Mouse (Mus musculus) hindlimb bud, embryonic 11.5 days (tissue): ENCODE data around the gene Crk.

Source experiments
- DNase-seq: peaks from one replicate; pipeline ENCODE4 v3.0.0-alpha.2; 2012; ENCODE audit warnings: low read depth, low spot score; ENCODE audit errors: extremely low spot score

The Crk gene

GRCm38 (mm10) chr11:75678747-75679438 lies at the start of gene Crk:
TSS of gene Crk (plus strand) at chr11:75679259.
- DNase-seq: peak; percentile 93

DNA sequence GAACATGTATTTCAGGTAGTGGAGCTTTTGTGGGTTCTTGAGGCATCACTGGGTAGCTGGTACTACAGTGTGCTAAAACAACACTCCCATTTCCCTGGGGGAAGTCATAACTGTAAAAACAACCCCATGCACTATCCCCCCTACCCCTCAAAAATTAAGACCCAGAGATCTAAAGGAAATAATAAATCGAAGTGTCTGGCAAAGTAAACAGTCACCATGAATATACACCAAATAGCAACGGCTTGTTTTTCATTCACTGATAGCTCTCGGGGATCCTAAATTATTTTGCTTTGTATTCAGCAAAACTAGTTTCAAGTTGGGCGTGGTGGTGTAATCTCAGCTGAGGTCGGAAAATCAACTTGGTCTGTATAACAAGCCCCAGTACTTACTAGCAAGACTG lies 49.0 kb upstream of the Crk start:
- DNase-seq: no peak

GRCm38 (mm10) chr11:75630645-75631229 lies 48.3 kb upstream of the Crk start, which contains the start of gene Inpp5k:
TSS of gene Inpp5k (plus strand) at chr11:75630988.
- DNase-seq: peak; percentile 86

DNA sequence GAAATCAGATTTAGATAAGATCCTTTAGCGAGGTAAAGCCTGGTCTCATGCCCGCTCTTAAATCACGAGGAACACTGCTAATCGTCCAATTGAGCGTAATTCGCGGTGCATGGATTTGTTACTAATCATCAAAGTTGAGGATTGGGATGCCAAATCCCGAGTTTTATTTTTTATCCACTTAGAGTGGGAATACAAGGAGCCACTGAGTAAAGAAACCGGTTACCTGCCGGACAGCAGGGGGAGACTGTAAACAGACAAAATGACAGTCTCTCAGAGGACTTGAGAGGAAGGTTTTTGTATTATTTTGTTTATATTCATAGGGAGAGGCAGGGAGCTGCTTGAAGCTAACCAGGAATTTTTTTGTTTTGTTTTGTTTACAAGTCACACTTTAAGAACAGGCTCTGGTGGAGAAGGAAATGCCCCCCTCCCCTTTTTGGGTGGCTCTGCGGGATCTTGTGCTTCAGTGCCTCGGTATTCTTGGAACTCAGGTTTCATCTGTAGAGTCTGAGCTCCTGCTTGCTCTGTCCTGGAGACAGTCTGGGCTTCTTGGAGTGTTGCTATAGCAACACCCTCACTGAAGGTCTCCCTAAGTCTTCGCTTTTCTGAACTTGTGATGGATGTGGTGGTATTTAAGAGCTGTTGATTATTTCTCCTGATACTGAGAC lies 47.4 kb upstream of the Crk start:
- no peak for DNase-seq

GRCm38 (mm10) chr11:75632921-75633320 lies 46.1 kb upstream of the Crk start:
- no peak for DNase-seq

GRCm38 (mm10) chr11:75634801-75635200 lies 44.3 kb upstream of the Crk start:
- DNase-seq: no peak

DNA sequence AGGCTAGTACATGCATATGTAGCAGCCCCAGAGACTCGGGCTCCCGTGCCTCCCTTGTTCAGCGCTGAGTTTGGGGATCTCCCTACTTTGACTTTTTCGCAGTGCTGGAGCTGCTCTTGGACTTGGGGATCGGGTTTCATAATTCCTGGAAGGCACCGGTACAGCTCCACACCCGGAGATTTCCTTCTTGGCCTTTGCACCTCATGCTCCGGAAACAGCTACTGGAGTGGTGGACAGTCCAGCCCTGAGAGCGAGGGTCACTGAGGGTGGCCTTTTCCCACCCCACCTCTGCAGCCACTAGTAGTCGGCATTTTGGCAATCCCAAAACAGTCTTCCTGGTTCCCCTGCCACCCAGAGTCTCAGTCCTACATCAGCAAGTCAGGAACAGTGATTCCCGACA lies 43.7 kb upstream of the Crk start:
- DNase-seq: no peak

GRCm38 (mm10) chr11:75643323-75643722 lies 35.7 kb upstream of the Crk start:
- no peak for DNase-seq

- DNase-seq: no peak
These were observed 34.4 kb upstream of the Crk start for GRCm38 (mm10) chr11:75644684-75645083.

GRCm38 (mm10) chr11:75647681-75648211 lies 31.3 kb upstream of the Crk start:
- no peak for DNase-seq

- DNase-seq: no peak
These were observed 29.9 kb upstream of the Crk start for GRCm38 (mm10) chr11:75649155-75649561.

DNA sequence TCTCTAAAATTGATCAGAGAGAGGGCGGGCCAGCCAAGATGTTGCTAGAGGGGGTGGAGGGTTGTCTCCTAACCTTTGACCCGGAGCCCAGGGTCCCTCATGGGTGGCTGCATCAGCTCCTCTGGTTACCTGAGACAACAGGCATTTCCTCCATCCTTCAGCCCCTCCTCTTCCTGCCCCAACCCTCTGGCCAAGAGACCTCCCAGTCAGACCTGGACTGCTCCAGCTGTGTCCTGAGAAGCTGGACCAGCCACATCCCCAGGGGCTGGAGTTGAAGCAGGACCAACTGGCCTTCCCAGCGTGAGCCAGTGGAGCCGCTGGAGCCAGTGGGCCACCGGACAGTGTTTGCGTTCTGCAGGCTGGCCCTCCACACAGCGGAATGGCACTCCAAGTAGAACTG lies 28.7 kb upstream of the Crk start, which contains the start of gene Myo1c:
Gene Myo1c (plus strand): TSS at position 194 of the 400 bp plus-strand sequence.
- no peak for DNase-seq

GRCm38 (mm10) chr11:75650958-75651425 lies 28.1 kb upstream of the Crk start:
- DNase-seq: no peak

GRCm38 (mm10) chr11:75651426-75652221 lies 27.4 kb upstream of the Crk start:
- no peak for DNase-seq

DNA sequence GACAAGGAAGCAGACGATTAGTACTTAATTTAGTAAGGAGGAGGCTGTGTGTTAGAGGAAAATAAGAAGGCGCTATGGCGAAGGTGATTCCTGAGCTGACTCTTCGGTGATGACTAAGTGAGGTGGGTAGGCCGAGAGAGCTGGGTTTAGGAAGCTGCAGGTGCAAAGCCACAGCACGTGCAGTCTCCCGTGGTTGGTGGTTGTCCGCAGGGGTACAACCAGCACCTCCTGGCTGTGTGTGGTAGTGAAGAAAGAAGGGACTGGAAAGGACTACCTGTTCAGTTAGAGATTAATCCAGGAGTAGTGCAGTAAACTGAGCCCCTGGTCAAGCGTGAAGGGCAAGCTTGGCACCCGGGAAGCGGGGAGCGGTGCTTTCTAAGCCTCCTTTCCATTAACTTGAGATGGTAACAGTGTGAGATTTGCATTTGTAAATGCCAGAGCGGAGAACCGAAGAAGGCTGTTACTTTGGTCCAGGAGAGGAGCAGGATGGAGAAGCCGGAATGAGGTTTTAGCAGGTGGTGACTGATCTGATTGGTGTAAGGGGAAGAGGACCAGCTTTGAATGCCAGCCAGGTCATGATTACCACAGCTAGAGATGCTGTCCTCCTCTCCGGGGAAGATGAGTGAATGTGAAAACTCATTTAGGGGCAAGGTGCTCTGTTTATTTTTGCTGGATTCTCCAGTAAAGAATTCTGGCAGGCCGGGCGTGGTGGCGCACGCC lies 26.7 kb upstream of the Crk start:
- no peak for DNase-seq

- no peak for DNase-seq
These were observed 25.9 kb upstream of the Crk start for GRCm38 (mm10) chr11:75652942-75653684.

GRCm38 (mm10) chr11:75653781-75654470 lies 25.1 kb upstream of the Crk start:
- DNase-seq: no peak

DNA sequence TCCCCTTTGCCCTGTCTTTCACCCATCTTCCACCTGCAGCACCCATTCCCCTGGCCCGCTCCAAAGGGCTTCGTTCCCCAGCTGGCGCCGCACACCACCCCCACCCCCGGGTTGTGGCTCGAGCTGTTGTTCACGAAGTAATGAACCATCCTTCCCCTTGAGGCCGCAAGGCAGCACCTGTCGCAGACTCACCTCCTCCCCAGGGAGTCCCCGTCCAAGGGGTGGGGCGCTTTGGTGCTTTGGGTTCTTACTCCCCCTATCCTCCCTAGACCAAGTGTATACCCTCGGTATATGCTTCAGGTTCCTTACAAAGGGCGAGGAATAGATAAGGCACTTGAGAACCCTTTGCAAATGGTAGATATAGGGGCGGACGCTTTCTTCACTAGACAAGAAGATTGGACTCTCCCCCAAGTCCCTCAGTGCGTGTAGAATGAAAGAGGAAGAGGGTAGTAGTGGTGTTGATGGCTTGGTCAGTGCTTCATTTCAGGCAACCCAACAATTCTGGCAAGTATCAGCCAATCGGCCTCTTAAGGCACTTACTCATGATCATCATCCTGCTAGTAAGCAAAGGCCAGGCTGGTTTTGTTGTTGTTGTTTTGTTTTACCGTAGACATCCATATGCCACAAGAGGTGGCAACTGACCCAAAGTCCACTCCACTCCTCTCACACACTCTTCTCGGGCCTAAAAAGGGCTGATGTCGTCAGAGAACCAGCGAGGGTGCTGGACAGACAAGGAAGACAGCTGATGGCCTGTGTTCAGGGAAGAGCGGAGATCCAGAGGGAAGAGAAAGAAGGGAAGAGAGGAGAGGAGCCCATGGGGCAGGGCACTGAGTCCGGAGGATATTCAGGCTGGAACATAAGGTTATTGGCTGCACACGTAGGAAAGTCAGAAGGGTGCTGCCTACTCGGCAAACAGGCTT lies 24.3 kb upstream of the Crk start:
- DNase-seq: no peak
